Mouse (Mus musculus) liver, embryonic 12.5 days (tissue): ENCODE measurements at regions not wholly inside any gene's neighbourhood (a gene's known extent, or its start where the extent isn't known, plus 50 kb on each side); places are given as distances from the start of the nearest gene placed in this dataset.
A peak's percentile ranks its signal among the peaks of the same experiment; 100 is the strongest.

Source experiments
- ATAC-seq: fragments of 200-750 bp; cut with Nextera tagmentation; 2 replicates; pipeline ENCODE4 v1.8.0; 2017; ENCODE audit warnings: moderate number of reproducible peaks, mild to moderate bottlenecking, moderate library complexity
- H3K27ac ChIP-seq: fragments of 300-500 bp; sonication (generic); 2 replicates; pipeline ENCODE4 v1.5.1; 2016; ENCODE audit warnings: mild to moderate bottlenecking
- H3K27me3 ChIP-seq: fragments of 300-500 bp; sonication (generic); replicated peaks from 2 replicates; pipeline ENCODE4 v1.6.1; 2016; ENCODE audit warnings: mild to moderate bottlenecking, moderate library complexity
- H3K36me3 ChIP-seq: fragments of 300-500 bp; sonication (generic); 2 replicates; pipeline ENCODE4 v1.6.1; 2016; ENCODE audit warnings: mild to moderate bottlenecking, moderate library complexity
- H3K4me1 ChIP-seq: fragments of 300-500 bp; sonication (generic); 2 replicates; pipeline ENCODE4 v1.6.1; 2016
- H3K4me2 ChIP-seq: fragments of 300-500 bp; sonication (generic); 2 replicates; pipeline ENCODE4 v1.6.1; 2016; ENCODE audit warnings: mild to moderate bottlenecking, moderate library complexity
- H3K4me3 ChIP-seq: fragments of 300-500 bp; sonication (generic); 2 replicates; pipeline ENCODE4 v1.5.1; 2016; ENCODE audit warnings: mild to moderate bottlenecking, moderate library complexity
- H3K9ac ChIP-seq: fragments of 300-500 bp; sonication (generic); 2 replicates; pipeline ENCODE4 v1.6.1; 2016; ENCODE audit warnings: mild to moderate bottlenecking, moderate library complexity
- H3K9me3 ChIP-seq: fragments of 300-500 bp; sonication (generic); replicated peaks from 2 replicates; pipeline ENCODE4 v1.6.1; 2016; ENCODE audit warnings: mild to moderate bottlenecking, moderate library complexity
- WGBS: fragments of 180-500 bp; shearing (Covaris S2); methylation state at CpG from one replicate; pipeline ENCODE4 v1.1.7; 2016; ENCODE audit not compliant: insufficient replicate concordance; 5-methylcytosine and 5-hydroxymethylcytosine counted together

DNA sequence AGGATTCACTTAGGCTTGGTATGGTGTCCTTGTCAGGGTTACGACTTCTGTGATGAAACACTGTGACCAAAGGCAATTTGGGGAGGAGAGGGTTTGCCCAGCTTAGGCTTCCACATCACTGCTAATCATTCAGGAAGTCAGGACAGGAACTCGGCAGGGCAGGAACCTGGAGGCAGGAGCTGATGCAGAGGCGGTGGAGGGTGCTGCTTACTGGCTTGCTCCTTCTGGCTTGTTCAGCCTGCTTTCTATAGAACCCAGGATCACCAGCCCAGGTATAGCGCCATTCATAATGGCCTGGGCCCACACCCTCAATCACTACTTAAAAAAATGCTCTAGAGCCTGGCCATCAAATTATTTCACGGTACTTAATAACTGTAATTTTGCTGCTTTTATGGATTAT lies 89.6 kb upstream of the Zfp366 start:
- no peaks in the 10 kb centered on the region for H3K9me3 ChIP-seq
- H3K4me1 ChIP-seq, result peaks cover 46% of the 10 kb centered on the region
- no peak overlapping the region for H3K9ac ChIP-seq
- no peak overlapping the region for H3K4me2 ChIP-seq
- H3K27me3 ChIP-seq, result no peaks in the 10 kb centered on the region
- H3K27ac ChIP-seq, result no peak overlapping the region
- no peak overlapping the region for H3K4me3 ChIP-seq
- H3K36me3 ChIP-seq, result no peaks in the 10 kb centered on the region
- no peak for ATAC-seq
- 67% methylated on average over 5 of the region's 5 CpGs for WGBS

DNA sequence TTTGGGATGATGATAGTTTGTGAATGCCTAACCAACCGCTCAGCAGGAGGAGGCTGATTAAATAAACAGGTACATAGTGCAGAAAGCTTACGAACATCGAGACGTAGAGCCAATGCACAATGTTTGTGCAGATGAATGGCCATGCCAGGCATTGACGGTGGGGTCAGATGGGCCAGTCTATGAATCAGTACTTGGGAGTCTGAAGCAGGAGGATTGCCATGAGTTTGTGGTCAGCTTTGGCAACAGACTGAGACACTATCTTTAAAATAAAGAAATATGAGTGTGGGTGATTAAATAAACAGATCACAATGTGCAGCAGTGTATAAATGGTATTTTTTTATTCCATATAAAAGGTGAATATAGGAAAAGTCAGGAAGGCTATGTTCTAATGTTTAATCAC lies 90.4 kb upstream of the Zfp366 start:
- Histone ChIP-seq H3K27me3 (no peaks in the 10 kb centered on the region), H3K27ac (no peak overlapping the region), H3K4me2 (no peak overlapping the region), H3K36me3 (no peaks in the 10 kb centered on the region), H3K4me1 (peaks cover 39% of the 10 kb centered on the region), H3K9ac (no peak overlapping the region), H3K4me3 (no peak overlapping the region), H3K9me3 (no peaks in the 10 kb centered on the region)
- ATAC-seq, result no peak
- WGBS, result 86% methylated on average over 5 of the region's 5 CpGs

- peak; percentile 70 for ATAC-seq
- H3K27ac ChIP-seq, result 0 out of 2 replicates have a peak overlapping the region, but pooled peaks have one; percentile 14
- WGBS, result 10% methylated on average over 9 of the region's 9 CpGs
These were observed 91.4 kb upstream of the Zfp366 start for GRCm38 (mm10) chr13:99093269-99093668.

DNA sequence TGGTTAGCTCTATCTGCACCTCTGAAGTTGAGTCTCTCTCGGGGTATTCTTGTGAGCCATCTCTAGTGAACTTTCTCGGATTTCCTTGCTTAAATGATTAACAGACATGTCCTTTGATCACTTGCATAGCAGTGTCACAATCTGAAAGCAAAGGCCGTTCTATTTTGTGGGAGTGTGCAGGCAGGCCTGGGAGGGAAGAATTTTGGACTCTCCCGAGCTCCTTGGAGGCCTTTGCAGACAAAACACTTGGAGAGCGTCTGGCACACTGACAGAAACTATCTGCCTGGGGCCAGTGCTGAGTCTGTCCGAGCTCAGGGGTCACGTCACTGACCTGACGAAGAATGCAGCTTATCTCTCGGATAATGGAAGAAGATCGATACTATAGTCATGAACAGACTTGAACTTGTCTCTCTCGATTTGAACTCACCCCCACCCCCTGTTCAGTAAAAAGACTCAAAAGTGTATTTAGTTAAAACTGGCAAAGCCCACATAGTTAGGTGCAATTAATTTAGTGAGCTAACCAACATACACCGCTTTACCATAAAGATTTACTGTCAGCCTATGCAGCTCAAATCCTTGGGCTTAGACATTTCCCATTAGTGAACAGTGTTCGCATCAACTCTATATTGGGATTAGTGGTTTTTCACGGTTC lies 92.2 kb upstream of the Zfp366 start:
- H3K27me3 ChIP-seq, result no peaks in the 10 kb centered on the region
- H3K4me3 ChIP-seq, result no peak overlapping the region
- H3K27ac ChIP-seq, result peak overlapping the region; percentile 32; the same call in 1 of the 2 replicates
- 46% methylated on average over 14 of the region's 14 CpGs for WGBS
- no peaks in the 10 kb centered on the region for H3K36me3 ChIP-seq
- peak overlapping the region; percentile 33 for H3K4me2 ChIP-seq
- H3K9ac ChIP-seq, result no peak overlapping the region
- H3K4me1 ChIP-seq, result peaks cover 21% of the 10 kb centered on the region
- 0 out of 2 replicates have a peak, but pooled peaks have one; percentile 16 for ATAC-seq
- H3K9me3 ChIP-seq, result no peaks in the 10 kb centered on the region

More at GRCm38 (mm10) chr13:99093269-99093668, 91.4 kb upstream of the Zfp366 start:
- Histone ChIP-seq H3K9me3 (no peaks in the 10 kb centered on the region), H3K4me3 (no peak overlapping the region), H3K9ac (no peak overlapping the region), H3K4me1 (peaks cover 30% of the 10 kb centered on the region), H3K27me3 (no peaks in the 10 kb centered on the region), H3K36me3 (no peaks in the 10 kb centered on the region), H3K4me2 (no peak overlapping the region)

- no peak overlapping the region for H3K4me3 ChIP-seq
- H3K36me3 ChIP-seq, result no peaks in the 10 kb centered on the region
- 0 out of 2 replicates have a peak overlapping the region, but pooled peaks have one; percentile 40 for H3K27ac ChIP-seq
- no peak overlapping the region; the same call in 1 of the 2 replicates for H3K4me2 ChIP-seq
- H3K9me3 ChIP-seq, result no peaks in the 10 kb centered on the region
- H3K27me3 ChIP-seq, result no peaks in the 10 kb centered on the region
- WGBS, result 57% methylated on average over 7 of the region's 7 CpGs
- H3K9ac ChIP-seq, result no peak overlapping the region
- peak; percentile 27; the same call in 1 of the 2 replicates for ATAC-seq
- peaks cover 21% of the 10 kb centered on the region for H3K4me1 ChIP-seq
These were observed 92.9 kb upstream of the Zfp366 start for GRCm38 (mm10) chr13:99091562-99092278.

- no peak overlapping the region for H3K27ac ChIP-seq
- H3K36me3 ChIP-seq, result no peaks in the 10 kb centered on the region
- H3K4me2 ChIP-seq, result no peak overlapping the region
- no peak for ATAC-seq
- no peak overlapping the region for H3K9ac ChIP-seq
- no peaks in the 10 kb centered on the region for H3K27me3 ChIP-seq
- peaks cover 21% of the 10 kb centered on the region for H3K4me1 ChIP-seq
- no peaks in the 10 kb centered on the region for H3K9me3 ChIP-seq
- 77% methylated on average over 3 of the region's 3 CpGs for whole genome bisulfite sequencing
- no peak overlapping the region for H3K4me3 ChIP-seq
These were observed 94.3 kb upstream of the Zfp366 start for GRCm38 (mm10) chr13:99090361-99090760.

DNA sequence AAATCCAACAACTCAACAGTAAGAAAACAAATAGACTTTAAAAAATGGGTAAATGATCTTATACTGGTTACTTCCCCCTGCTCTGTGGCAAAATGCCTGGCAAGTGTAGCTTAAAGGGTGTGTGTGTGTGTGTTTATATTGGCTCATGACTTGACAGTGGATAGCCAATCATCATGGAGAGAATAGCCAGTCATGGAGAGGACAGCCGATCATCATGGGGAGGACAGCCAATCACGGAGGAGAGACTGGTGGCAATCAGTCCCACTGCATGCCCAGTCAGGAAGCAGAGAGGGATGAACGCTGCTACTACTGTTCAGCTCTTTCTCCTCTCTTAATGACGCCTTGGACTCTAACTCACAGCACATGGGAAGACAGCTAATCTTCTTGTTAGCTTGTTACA lies 96.3 kb upstream of the Zfp366 start:
- Histone ChIP-seq H3K4me2 (no peak overlapping the region), H3K36me3 (no peaks in the 10 kb centered on the region), H3K27me3 (peaks cover 6% of the 10 kb centered on the region; the same call in 1 of the 2 replicates), H3K4me3 (no peak overlapping the region), H3K27ac (no peak overlapping the region), H3K9me3 (no peaks in the 10 kb centered on the region), H3K4me1 (peaks cover 16% of the 10 kb centered on the region), H3K9ac (no peak overlapping the region)
- 63% methylated on average over 4 of the region's 4 CpGs for WGBS
- ATAC-seq, result peak; percentile 54; the same call in 1 of the 2 replicates

DNA sequence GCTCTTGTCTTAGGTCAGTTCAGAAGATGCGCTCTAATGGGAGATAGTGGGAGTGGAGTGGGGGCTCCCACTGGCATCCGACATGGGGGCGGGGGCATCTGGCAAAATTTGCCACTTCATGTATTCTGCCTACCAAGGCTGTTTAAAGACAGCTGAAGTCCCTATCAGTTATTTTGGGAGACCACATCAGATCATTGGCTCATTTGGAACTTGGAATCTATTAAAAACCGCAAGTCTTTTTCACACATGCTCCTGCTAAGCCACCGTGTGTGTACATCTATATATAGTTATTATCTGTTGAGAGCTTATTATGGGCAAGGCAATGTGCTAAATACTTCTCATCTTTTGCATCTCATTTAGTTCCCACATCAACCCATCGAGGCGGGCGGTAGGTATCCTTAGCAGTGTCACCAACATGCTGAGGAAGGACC lies 95.0 kb upstream of the 1700024P04Rik start:
- Histone ChIP-seq H3K9me3 (no peaks in the 10 kb centered on the region), H3K36me3 (no peaks in the 10 kb centered on the region), H3K9ac (no peak overlapping the region), H3K4me3 (no peak overlapping the region), H3K27me3 (peaks cover 6% of the 10 kb centered on the region; the same call in 1 of the 2 replicates), H3K4me1 (no peaks in the 10 kb centered on the region), H3K4me2 (no peak overlapping the region), H3K27ac (no peak overlapping the region)
- ATAC-seq, result no peak
- 79% methylated on average over 8 of the region's 8 CpGs for WGBS

DNA sequence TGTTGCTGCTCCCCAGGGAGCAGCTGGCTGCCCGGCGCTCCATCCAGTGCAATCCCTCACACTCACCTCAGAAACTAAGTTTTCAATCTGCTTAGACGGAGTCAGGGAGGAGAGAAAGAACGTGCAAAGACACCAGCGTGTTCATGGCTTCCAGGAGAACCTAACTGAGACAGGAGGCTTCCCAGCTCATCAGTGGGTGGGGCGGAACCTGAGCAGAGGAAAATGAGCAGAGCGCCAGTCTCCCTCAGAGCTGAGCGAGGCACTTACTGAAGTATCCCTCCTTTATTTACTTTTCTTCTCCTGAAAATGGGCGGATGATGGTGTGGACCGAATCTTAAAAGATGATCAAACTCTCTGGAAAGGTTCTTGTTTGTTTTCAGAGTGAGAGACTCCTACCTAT lies 94.3 kb upstream of the 1700024P04Rik start:
- no peak overlapping the region for H3K9ac ChIP-seq
- no peak overlapping the region for H3K4me3 ChIP-seq
- 74% methylated on average over 10 of the region's 10 CpGs for WGBS
- no peaks in the 10 kb centered on the region for H3K36me3 ChIP-seq
- H3K4me1 ChIP-seq, result no peaks in the 10 kb centered on the region
- H3K27me3 ChIP-seq, result peaks cover 2% of the 10 kb centered on the region; the same call in 1 of the 2 replicates
- H3K4me2 ChIP-seq, result no peak overlapping the region
- ATAC-seq, result no peak
- H3K9me3 ChIP-seq, result no peaks in the 10 kb centered on the region
- no peak overlapping the region for H3K27ac ChIP-seq

GRCm38 (mm10) chr13:99077039-99077749 lies 92.8 kb upstream of the 1700024P04Rik start:
- 39% methylated on average over 6 of the region's 6 CpGs for WGBS
- H3K9ac ChIP-seq, result no peak overlapping the region
- no peak overlapping the region for H3K4me2 ChIP-seq
- no peak overlapping the region for H3K27ac ChIP-seq
- H3K9me3 ChIP-seq, result no peaks in the 10 kb centered on the region
- H3K36me3 ChIP-seq, result no peaks in the 10 kb centered on the region
- no peak for ATAC-seq
- no peaks in the 10 kb centered on the region for H3K27me3 ChIP-seq
- H3K4me1 ChIP-seq, result no peaks in the 10 kb centered on the region
- no peak overlapping the region for H3K4me3 ChIP-seq

GRCm38 (mm10) chr13:99075467-99075866 lies 91.1 kb upstream of the 1700024P04Rik start:
- H3K9ac ChIP-seq, result no peak overlapping the region
- 30% methylated on average over 4 of the region's 4 CpGs for WGBS
- no peak overlapping the region for H3K4me2 ChIP-seq
- H3K4me3 ChIP-seq, result no peak overlapping the region
- no peaks in the 10 kb centered on the region for H3K4me1 ChIP-seq
- no peak overlapping the region for H3K27ac ChIP-seq
- ATAC-seq, result no peak
- H3K27me3 ChIP-seq, result no peaks in the 10 kb centered on the region
- H3K9me3 ChIP-seq, result no peaks in the 10 kb centered on the region
- no peaks in the 10 kb centered on the region for H3K36me3 ChIP-seq
